Mouse (Mus musculus) cerebellum, adult 11 months (tissue): ENCODE measurements around the gene Gm21440.
"Not testable (repeated sequence)": the region's sequence is repeated elsewhere in the genome, so short reads cannot be mapped to it uniquely, and the experiment has no call there.

Source experiments
- DNase-seq: peaks from one replicate; pipeline ENCODE4 v3.0.0; 2022

The Gm21440 gene

GRCm38 (mm10) chrY:13252091-13252490, at the start of gene Gm21440, which contains the start of gene Gm21454:
TSS of gene Gm21440 (plus strand) at chrY:13252391.
TSS of gene Gm21454 (plus strand) at chrY:13252442.
- not testable (repeated sequence) for DNase-seq

DNA sequence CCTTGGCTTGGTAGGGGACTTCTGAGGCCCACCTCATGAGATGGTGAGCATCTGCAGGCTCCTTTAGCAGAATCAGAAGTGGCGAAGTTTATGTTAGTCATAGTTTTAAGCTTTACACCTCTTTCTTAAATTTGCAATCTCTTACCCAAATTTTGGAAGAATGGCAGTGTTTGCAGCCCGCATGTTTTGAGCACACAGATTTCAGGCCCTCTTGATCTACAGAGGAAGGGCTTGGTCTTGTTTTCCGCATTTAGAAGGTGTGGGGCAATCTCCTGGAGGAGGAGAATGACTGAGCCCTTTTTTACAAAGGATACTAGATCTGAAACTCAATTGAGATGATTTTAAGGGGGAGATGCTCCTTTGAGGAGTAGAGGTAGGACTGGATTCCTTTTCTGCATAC, 28.4 kb upstream of the Gm21440 start, which contains the start of gene Gm21828:
Gene Gm21828, minus strand, starts transcription at position 101 of the 400 bp plus-strand sequence.
- DNase-seq, result not testable (repeated sequence)
